11 mouse cellular contexts compared by ENCODE assay signal in the genomic region with DNA sequence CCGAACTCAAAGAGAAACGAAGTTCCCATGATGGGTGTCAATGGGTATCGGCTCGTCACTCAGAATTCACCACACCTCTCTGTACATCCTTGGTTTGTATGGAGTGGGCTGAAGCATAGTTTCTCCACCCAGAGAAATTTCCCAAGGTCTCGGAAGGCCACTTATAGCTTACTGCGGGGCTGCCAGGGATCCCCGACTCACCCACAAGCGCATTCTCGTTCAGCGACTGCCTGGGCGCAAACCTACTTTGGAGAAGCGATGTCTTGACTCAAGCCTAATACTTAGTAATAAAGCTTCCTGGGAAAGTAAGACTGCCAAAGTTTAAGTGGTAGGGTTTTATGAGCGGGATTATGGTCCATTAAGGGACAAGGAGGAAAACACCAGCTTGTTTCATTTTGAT.
DNase-seq lines count a peak whose midpoint lies in the region; ATAC-seq and TF ChIP-seq lines count a peak whose summit lies in the region.
"Had no signal": no experiment of that assay in that cellular context is flagged by ENCODE, and none has a peak within 500 bp of the region (broad histone marks: within the 10 kb centered on the region; RNA-seq: fewer than 3 reads in every experiment).

No protein-coding gene starts in this region.

- no peaks in the 10 kb centered on the region for H3K9me3 ChIP-seq in kidney, embryonic 15.5 days (replicated peaks)
- no peaks in the 10 kb centered on the region for H3K9me3 ChIP-seq in CH12.LX (replicated peaks; ENCODE audit: low read length)
- no peaks in the 10 kb centered on the region for H3K9me3 ChIP-seq in limb, embryonic 14.5 days (ENCODE audit: control insufficient read depth, low read length)
- H3K9me3 ChIP-seq in hindbrain, embryonic 16.5 days (ENCODE audit: control insufficient read depth, low read length) = no peaks in the 10 kb centered on the region
- H3K9me3 ChIP-seq: G1E; midbrain, embryonic 15.5 days; neural tube, embryonic 13.5 days had no signal

- no peak for TF ChIP-seq RAD21 in CH12.LX (IDR thresholded peaks at IDR 0.05; ENCODE audit: low read depth, low read length)

- H3K4me2 ChIP-seq in kidney, embryonic 15.5 days = 0 out of 2 replicates have a peak overlapping the region, but pooled peaks have one; percentile 17
- peak overlapping the region; percentile 82 for H3K4me2 ChIP-seq in CH12.LX (ENCODE audit: insufficient read depth, low read depth, poor library complexity, severe bottlenecking)
- peak overlapping the region; percentile 2; the same call in 1 of the 2 replicates for H3K4me2 ChIP-seq in limb, embryonic 14.5 days (replicated peaks; ENCODE audit: low read depth, low read length, severe bottlenecking)
- H3K4me2 ChIP-seq in hindbrain, embryonic 16.5 days (ENCODE audit: low read length) = no peak overlapping the region
- H3K4me2 ChIP-seq: midbrain, embryonic 15.5 days; neural tube, embryonic 13.5 days had no signal

- no peaks in the 10 kb centered on the region for H3K27me3 ChIP-seq in kidney, embryonic 15.5 days
- H3K27me3 ChIP-seq in CH12.LX (replicated peaks) = no peaks in the 10 kb centered on the region
- H3K27me3 ChIP-seq in limb, embryonic 14.5 days (ENCODE audit: control insufficient read depth, insufficient read depth, low read length) = no peaks in the 10 kb centered on the region
- no peaks in the 10 kb centered on the region for H3K27me3 ChIP-seq in hindbrain, embryonic 16.5 days (replicated peaks; ENCODE audit: control insufficient read depth, insufficient read depth, low read length)
- H3K27me3 ChIP-seq: midbrain, embryonic 15.5 days; neural tube, embryonic 13.5 days had no signal

- in situ Hi-C loops in CH12.LX (cut with MboI; ENCODE audit: low pct_ligation_motif_present, low pct_unique_long_range_greater_than_20kb, low sequenced_read_pairs) = no loop called here

- no peak overlapping the region for H3K4me3 ChIP-seq in kidney, embryonic 15.5 days (replicated peaks)
- no peak overlapping the region for H3K4me3 ChIP-seq in CH12.LX (replicated peaks in 1 of 3; ENCODE audit: low read depth in 2 of 3, low read length in 2 of 3, poor library complexity in 1 of 3)
- H3K4me3 ChIP-seq in limb, embryonic 14.5 days (replicated peaks; ENCODE audit: low read length) = no peak overlapping the region
- no peak overlapping the region for H3K4me3 ChIP-seq in hindbrain, embryonic 16.5 days (ENCODE audit: low read length)
- H3K4me3 ChIP-seq: midbrain, embryonic 15.5 days; neural tube, embryonic 13.5 days had no signal

- no peak for ATAC-seq in kidney, embryonic 15.5 days (replicated peaks; ENCODE audit: low FRiP score)
- ATAC-seq in limb, embryonic 14.5 days (ENCODE audit: low FRiP score, low read depth) = peak; percentile 47; the same call in 1 of the 2 replicates
- no peak for ATAC-seq in hindbrain, embryonic 16.5 days
- ATAC-seq: midbrain, embryonic 15.5 days had no signal

- H3K79me2 ChIP-seq in CH12.LX (replicated peaks; ENCODE audit: control insufficient read depth, extremely low read depth, insufficient read depth, poor library complexity, severe bottlenecking) = no peaks in the 10 kb centered on the region

- no peak for DNase-seq in kidney, postnatal 4 days
- DNase-seq in 3134 (ENCODE audit: extremely low read depth, insufficient read length, low spot score) (peak; percentile 53), CH12.LX (ENCODE audit: extremely low read depth) (no peak)
- peak; percentile 69 for DNase-seq in limb, embryonic 14.5 days (ENCODE audit: low spot score)
- no peak for DNase-seq in adrenal gland, postnatal 25 days
- DNase-seq: right cerebral cortex, adult 18-20 months had no signal

- TF ChIP-seq EP300 in CH12.LX (IDR thresholded peaks at IDR 0.05; ENCODE audit: low read length) = no peak

- H3K9ac ChIP-seq in kidney, embryonic 15.5 days = no peak overlapping the region
- H3K9ac ChIP-seq in CH12.LX (ENCODE audit: insufficient read depth, low read depth) = no peak overlapping the region
- H3K9ac ChIP-seq in limb, embryonic 14.5 days (ENCODE audit: low read depth, low read length, severe bottlenecking) = no peak overlapping the region
- H3K9ac ChIP-seq in hindbrain, embryonic 16.5 days (ENCODE audit: low read depth, low read length) = no peak overlapping the region
- H3K9ac ChIP-seq: midbrain, embryonic 15.5 days; neural tube, embryonic 13.5 days had no signal

- dilution Hi-C loops in CH12.LX (cut with MboI; ENCODE audit: extremely low pct_ligation_motif_present, extremely low pct_unique_long_range_greater_than_20kb, low sequenced_read_pairs) = no loop called here

- TF ChIP-seq POLR2A in CH12.LX (IDR thresholded peaks at IDR 0.05; ENCODE audit: low read depth, low read length) = no peak
- no peak for TF ChIP-seq POLR2A in limb, embryonic 14.5 days (IDR thresholded peaks at IDR 0.05; ENCODE audit: borderline replicate concordance, extremely low read depth, insufficient read depth, insufficient read length)

- H3K27ac ChIP-seq in kidney, embryonic 15.5 days = no peak overlapping the region
- H3K27ac ChIP-seq in CH12.LX (ENCODE audit: insufficient read depth, low read depth) = no peak overlapping the region
- no peak overlapping the region for H3K27ac ChIP-seq in limb, embryonic 14.5 days (replicated peaks; ENCODE audit: low read depth, low read length)
- no peak overlapping the region for H3K27ac ChIP-seq in hindbrain, embryonic 16.5 days (ENCODE audit: low read depth, low read length)
- H3K27ac ChIP-seq: midbrain, embryonic 15.5 days; neural tube, embryonic 13.5 days had no signal

- 93% methylated on average over 13 of the region's 13 CpGs for WGBS in kidney, embryonic 15.5 days
- 49% methylated on average over 13 of the region's 13 CpGs for WGBS in limb, embryonic 14.5 days
- WGBS in hindbrain, embryonic 16.5 days = 96% methylated on average over 13 of the region's 13 CpGs

- TF ChIP-seq CTCF in CH12.LX (conservative IDR thresholded peaks at IDR 0.05 in 1 of 2, IDR thresholded peaks at IDR 0.05 in 1 of 2; ENCODE audit: low read depth in 2 of 2, low read length in 2 of 2) = no peak

- H3K4me1 ChIP-seq in kidney, embryonic 15.5 days = no peaks in the 10 kb centered on the region
- peaks cover 0 to 11% of the 10 kb centered on the region in 2 experiments; a peak in 2 of 4 replicates for H3K4me1 ChIP-seq in CH12.LX (ENCODE audit: control insufficient read depth in 1 of 2, insufficient read depth in 2 of 2)
- peaks cover 3% of the 10 kb centered on the region; the same call in 1 of the 2 replicates for H3K4me1 ChIP-seq in limb, embryonic 14.5 days (ENCODE audit: control insufficient read depth, insufficient read depth, low read length)
- no peaks in the 10 kb centered on the region for H3K4me1 ChIP-seq in hindbrain, embryonic 16.5 days (ENCODE audit: control insufficient read depth, insufficient read depth, low read depth, low read length)
- H3K4me1 ChIP-seq: midbrain, embryonic 15.5 days; neural tube, embryonic 13.5 days had no signal

- H3K36me3 ChIP-seq in kidney, embryonic 15.5 days = no peaks in the 10 kb centered on the region
- no peaks in the 10 kb centered on the region for H3K36me3 ChIP-seq in CH12.LX (replicated peaks in 1 of 2; ENCODE audit: control insufficient read depth in 1 of 2, insufficient read depth in 1 of 2, low read length in 1 of 2)
- H3K36me3 ChIP-seq in limb, embryonic 14.5 days (ENCODE audit: control insufficient read depth, insufficient read depth, low read length) = no peaks in the 10 kb centered on the region
- no peaks in the 10 kb centered on the region for H3K36me3 ChIP-seq in hindbrain, embryonic 16.5 days (ENCODE audit: control insufficient read depth, insufficient read depth, low read length)
- H3K36me3 ChIP-seq: G1E; midbrain, embryonic 15.5 days; neural tube, embryonic 13.5 days had no signal

TF ChIP-seq in CH12.LX, 34 proteins besides CTCF, POLR2A, EP300 and RAD21:
- no peak for TF ChIP-seq GABPA (IDR thresholded peaks at IDR 0.05; ENCODE audit: insufficient replicate concordance, low read depth, low read length)
- TF ChIP-seq NRF1 (IDR thresholded peaks at IDR 0.05; ENCODE audit: low read depth, low read length) = no peak
- no peak for TF ChIP-seq MEF2A (IDR thresholded peaks at IDR 0.05; ENCODE audit: borderline replicate concordance, low read depth, low read length)
- TF ChIP-seq POLR2AphosphoS2 (IDR thresholded peaks at IDR 0.05; ENCODE audit: low read depth, low read length) = no peak
- no peak for TF ChIP-seq ZMIZ1 (IDR thresholded peaks at IDR 0.05; ENCODE audit: low read depth, low read length)
- no peak for TF ChIP-seq PAX5 (IDR thresholded peaks at IDR 0.05; ENCODE audit: low read length)
- TF ChIP-seq BHLHE40 (IDR thresholded peaks at IDR 0.05; ENCODE audit: low read depth, low read length) = no peak
- TF ChIP-seq CHD1 (IDR thresholded peaks at IDR 0.05; ENCODE audit: low read depth, low read length) = no peak
- no peak for TF ChIP-seq USF2 (conservative IDR thresholded peaks at IDR 0.05; ENCODE audit: low read depth, low read length)
- TF ChIP-seq CHD2 (IDR thresholded peaks at IDR 0.05; ENCODE audit: low read length) = no peak
- no peak for TF ChIP-seq ZKSCAN1 (IDR thresholded peaks at IDR 0.05; ENCODE audit: borderline replicate concordance, low read depth, low read length)
- TF ChIP-seq MXI1 (IDR thresholded peaks at IDR 0.05; ENCODE audit: low read depth, low read length) = no peak
- no peak for TF ChIP-seq TBP (conservative IDR thresholded peaks at IDR 0.05; ENCODE audit: low read depth, low read length)
- TF ChIP-seq MAX (IDR thresholded peaks at IDR 0.05; ENCODE audit: low read length) = no peak
- TF ChIP-seq JUN (IDR thresholded peaks at IDR 0.05; ENCODE audit: insufficient read depth, low read depth, low read length) = no peak
- TF ChIP-seq SIN3A (IDR thresholded peaks at IDR 0.05; ENCODE audit: low read length) = no peak

Comparison
In these comparisons a context has a peak if more than half of its experiments do, and no peak if none do; other contexts are left out.
1. DNase-seq: peak in 3134 (single experiment) and limb, embryonic 14.5 days (single experiment); none in kidney, postnatal 4 days (0 of 2), CH12.LX (single experiment) and adrenal gland, postnatal 25 days (single experiment).